Mouse (Mus musculus) brain, embryonic 18.5 days (tissue): ENCODE measurements around the gene Sbf2.
"Not testable (repeated sequence)": the region's sequence is repeated elsewhere in the genome, so short reads cannot be mapped to it uniquely, and the experiment has no call there.

Experiments
- DNase-seq: peaks from one replicate; pipeline ENCODE4 v3.0.0-alpha.2; 2012; ENCODE audit warnings: low read depth, low spot score

Sbf2 gene

GRCm38 (mm10) chr7:110629892-110630666, 15.4 kb upstream of the Sbf2 start:
- DNase-seq, result no peak

GRCm38 (mm10) chr7:110628611-110629354, 14.1 kb upstream of the Sbf2 start:
- no peak for DNase-seq

- no peak for DNase-seq
Observed at GRCm38 (mm10) chr7:110628273-110628600, 13.5 kb upstream of the Sbf2 start.

GRCm38 (mm10) chr7:110627486-110628272, 13.0 kb upstream of the Sbf2 start, which contains the start of gene Adm:
TSS of gene Adm (plus strand) at chr7:110627661.
- no peak for DNase-seq

- no peak for DNase-seq
Observed at GRCm38 (mm10) chr7:110627099-110627482, 12.4 kb upstream of the Sbf2 start.

GRCm38 (mm10) chr7:110626186-110627098, 11.7 kb upstream of the Sbf2 start:
- DNase-seq, result no peak

GRCm38 (mm10) chr7:110625489-110625888, 10.8 kb upstream of the Sbf2 start:
- DNase-seq, result no peak

GRCm38 (mm10) chr7:110624961-110625360, 10.2 kb upstream of the Sbf2 start:
- DNase-seq, result no peak

GRCm38 (mm10) chr7:110624067-110624466, 9.3 kb upstream of the Sbf2 start:
- no peak for DNase-seq

- DNase-seq, result no peak
Observed at GRCm38 (mm10) chr7:110619086-110619611, 4.4 kb upstream of the Sbf2 start.

- no peak for DNase-seq
Observed at GRCm38 (mm10) chr7:110615792-110616191, 1.1 kb upstream of the Sbf2 start.

GRCm38 (mm10) chr7:110615151-110615631, 469 bp upstream of the Sbf2 start:
- DNase-seq, result no peak

- DNase-seq, result no peak
Observed at GRCm38 (mm10) chr7:110613381-110614132, 1.2 kb downstream of the Sbf2 start.

GRCm38 (mm10) chr7:110606906-110607305, 7.8 kb downstream of the Sbf2 start:
- DNase-seq, result no peak

- no peak for DNase-seq
Observed at GRCm38 (mm10) chr7:110605476-110605875, 9.2 kb downstream of the Sbf2 start.

- no peak for DNase-seq
Observed at GRCm38 (mm10) chr7:110597141-110597540, 17.6 kb downstream of the Sbf2 start.

GRCm38 (mm10) chr7:110593991-110594390, 20.7 kb downstream of the Sbf2 start:
- DNase-seq, result not testable (repeated sequence)

- no peak for DNase-seq
Observed at GRCm38 (mm10) chr7:110587721-110588120, 27.0 kb downstream of the Sbf2 start.

- DNase-seq, result no peak
Observed at GRCm38 (mm10) chr7:110585250-110585649, 29.5 kb downstream of the Sbf2 start.

- no peak for DNase-seq
Observed at GRCm38 (mm10) chr7:110584159-110584558, 30.6 kb downstream of the Sbf2 start.
